In genomic region chr15:101176795-101177691, GRCm38 (mm10) we compare ENCODE assay signal across 9 mouse cellular contexts. TPM values are rescaled to one million over a fixed set of nuclear protein-coding genes. Genes with fewer than 3 reads are reported as not detected.
DNase-seq lines count a peak whose midpoint lies in the region; ATAC-seq and TF ChIP-seq lines count a peak whose summit lies in the region.
"Had no signal": no experiment of that assay in that cellular context is flagged by ENCODE, and none has a peak within 500 bp of the region (broad histone marks: within the 10 kb centered on the region; RNA-seq: fewer than 3 reads in every experiment).

No protein-coding gene starts in this region.

- no peak for ATAC-seq in lung, embryonic 14.5 days (ENCODE audit: insufficient read depth)
- peak; percentile 70 for ATAC-seq in intestine, postnatal 0 days

- no peak overlapping the region for H3K27ac ChIP-seq in lung, embryonic 14.5 days (ENCODE audit: low read depth)
- H3K27ac ChIP-seq in intestine, postnatal 0 days (ENCODE audit: low read depth, low read length) = peak overlapping the region; percentile 87

- H3K9me3 ChIP-seq in lung, embryonic 14.5 days (ENCODE audit: low read depth, low read length) = no peaks in the 10 kb centered on the region
- no peaks in the 10 kb centered on the region for H3K9me3 ChIP-seq in intestine, postnatal 0 days (ENCODE audit: control insufficient read depth)

- peak overlapping the region; percentile 93; the same call in 1 of the 2 replicates for H3K4me2 ChIP-seq in lung, embryonic 14.5 days
- peak overlapping the region; percentile 85 for H3K4me2 ChIP-seq in intestine, postnatal 0 days (replicated peaks; ENCODE audit: low read depth)

- 57% methylated on average over 8 of the region's 8 CpGs for WGBS in lung, embryonic 14.5 days
- WGBS in intestine, postnatal 0 days = 28% methylated on average over 8 of the region's 8 CpGs

- H3K4me3 ChIP-seq in lung, embryonic 14.5 days (ENCODE audit: low read depth, low read length) = no peak overlapping the region
- 0 out of 2 replicates have a peak overlapping the region, but pooled peaks have one; percentile 7 for H3K4me3 ChIP-seq in intestine, postnatal 0 days (ENCODE audit: low read depth, low read length)

- peak; percentile 77 for DNase-seq in cerebellum, adult 9-10 months
- DNase-seq in cerebellum, postnatal 10 days = no peak
- DNase-seq in lung, embryonic 14.5 days = no peak
- DNase-seq in lung, postnatal 4 days = no peak
- DNase-seq in skeletal muscle tissue, adult 2 months (ENCODE audit: low read depth, low spot score) = peak; percentile 76
- DNase-seq in embryo, embryonic 11 days = no peak
- no peak for DNase-seq in frontal cortex, adult 2 months (ENCODE audit: extremely low spot score in 1 of 2, low spot score in 1 of 2)
- DNase-seq: adrenal gland, postnatal 25 days had no signal

- H3K9ac ChIP-seq in lung, embryonic 14.5 days = peak overlapping the region; percentile 90; the same call in 1 of the 2 replicates
- H3K9ac ChIP-seq in intestine, postnatal 0 days (ENCODE audit: low read depth, low read length) = no peak overlapping the region

- H3K36me3 ChIP-seq in lung, embryonic 14.5 days (ENCODE audit: insufficient read depth) = no peaks in the 10 kb centered on the region
- H3K36me3 ChIP-seq in intestine, postnatal 0 days (ENCODE audit: control insufficient read depth, insufficient read depth) = no peaks in the 10 kb centered on the region

- H3K27me3 ChIP-seq in lung, embryonic 14.5 days (ENCODE audit: insufficient read depth, low read length) = no peaks in the 10 kb centered on the region
- H3K27me3 ChIP-seq in intestine, postnatal 0 days (replicated peaks; ENCODE audit: control insufficient read depth, insufficient read depth, low read length) = no peaks in the 10 kb centered on the region

- peaks cover 26% of the 10 kb centered on the region; the same call in 1 of the 2 replicates for H3K4me1 ChIP-seq in lung, embryonic 14.5 days (ENCODE audit: insufficient read depth)
- H3K4me1 ChIP-seq in intestine, postnatal 0 days (replicated peaks; ENCODE audit: control insufficient read depth, insufficient read depth, low read length) = peaks cover 18% of the 10 kb centered on the region

- no peak for TF ChIP-seq CTCF in lung, embryonic 14.5 days (IDR thresholded peaks at IDR 0.05; ENCODE audit: low read depth)
- TF ChIP-seq CTCF in intestine, postnatal 0 days (IDR thresholded peaks at IDR 0.05; ENCODE audit: low read depth) = no peak

RNA-seq across cellular contexts. Expression of gene Acvr1b, which starts 3.2 kb away (rescaled TPM):
- polyA plus RNA-seq in lung, embryonic 14.5 days (2014; fragmentation: Nextera tagmentation; extraction: Ambion mirVana) = 6.3 and 6.4 TPM in 2 replicates
- 6.0 and 6.8 TPM in 2 replicates for polyA plus RNA-seq in intestine, postnatal 0 days (2015; fragmentation: Nextera tagmentation; extraction: Ambion mirVana)
- 68.4 and 68.6 TPM in 2 replicates for polyA plus RNA-seq in frontal cortex, adult 2 months (2012; rRNA removed)

RNA-seq across cellular contexts. Expression of gene Grasp, which starts 46.9 kb away (rescaled TPM):
- polyA plus RNA-seq in lung, embryonic 14.5 days (2014; fragmentation: Nextera tagmentation; extraction: Ambion mirVana) = 7.8 and 10.4 TPM in 2 replicates
- polyA plus RNA-seq in intestine, postnatal 0 days (2015; fragmentation: Nextera tagmentation; extraction: Ambion mirVana) = 1.7 and 2.0 TPM in 2 replicates
- 43.9 and 53.5 TPM in 2 replicates for polyA plus RNA-seq in frontal cortex, adult 2 months (2012; rRNA removed)

RNA-seq across cellular contexts. Expression of gene Acvrl1, which starts 48.7 kb away (rescaled TPM):
- 34.4 and 39.0 TPM in 2 replicates for polyA plus RNA-seq in lung, embryonic 14.5 days (2014; fragmentation: Nextera tagmentation; extraction: Ambion mirVana)
- polyA plus RNA-seq in intestine, postnatal 0 days (2015; fragmentation: Nextera tagmentation; extraction: Ambion mirVana) = 13.8 and 14.6 TPM in 2 replicates
- polyA plus RNA-seq in frontal cortex, adult 2 months (2012; rRNA removed) = 20.7 and 22.4 TPM in 2 replicates

Comparison
In these comparisons a context has a peak if more than half of its experiments do, and no peak if none do; other contexts are left out.
1. DNase-seq: peak in cerebellum, adult 9-10 months (single experiment) and skeletal muscle tissue, adult 2 months (single experiment); none in cerebellum, postnatal 10 days (0 of 2), lung, embryonic 14.5 days (single experiment), lung, postnatal 4 days (0 of 2), embryo, embryonic 11 days (single experiment) and frontal cortex, adult 2 months (0 of 2).